Mouse (Mus musculus): Measurements from ENCODE around the gene 4921504E06Rik. TPM values are rescaled to one million over a fixed set of nuclear protein-coding genes. Genes with fewer than 3 reads are reported as not detected.

4921504E06Rik gene
- polyA plus RNA-seq, 1 experiment, result not detected

DNA sequence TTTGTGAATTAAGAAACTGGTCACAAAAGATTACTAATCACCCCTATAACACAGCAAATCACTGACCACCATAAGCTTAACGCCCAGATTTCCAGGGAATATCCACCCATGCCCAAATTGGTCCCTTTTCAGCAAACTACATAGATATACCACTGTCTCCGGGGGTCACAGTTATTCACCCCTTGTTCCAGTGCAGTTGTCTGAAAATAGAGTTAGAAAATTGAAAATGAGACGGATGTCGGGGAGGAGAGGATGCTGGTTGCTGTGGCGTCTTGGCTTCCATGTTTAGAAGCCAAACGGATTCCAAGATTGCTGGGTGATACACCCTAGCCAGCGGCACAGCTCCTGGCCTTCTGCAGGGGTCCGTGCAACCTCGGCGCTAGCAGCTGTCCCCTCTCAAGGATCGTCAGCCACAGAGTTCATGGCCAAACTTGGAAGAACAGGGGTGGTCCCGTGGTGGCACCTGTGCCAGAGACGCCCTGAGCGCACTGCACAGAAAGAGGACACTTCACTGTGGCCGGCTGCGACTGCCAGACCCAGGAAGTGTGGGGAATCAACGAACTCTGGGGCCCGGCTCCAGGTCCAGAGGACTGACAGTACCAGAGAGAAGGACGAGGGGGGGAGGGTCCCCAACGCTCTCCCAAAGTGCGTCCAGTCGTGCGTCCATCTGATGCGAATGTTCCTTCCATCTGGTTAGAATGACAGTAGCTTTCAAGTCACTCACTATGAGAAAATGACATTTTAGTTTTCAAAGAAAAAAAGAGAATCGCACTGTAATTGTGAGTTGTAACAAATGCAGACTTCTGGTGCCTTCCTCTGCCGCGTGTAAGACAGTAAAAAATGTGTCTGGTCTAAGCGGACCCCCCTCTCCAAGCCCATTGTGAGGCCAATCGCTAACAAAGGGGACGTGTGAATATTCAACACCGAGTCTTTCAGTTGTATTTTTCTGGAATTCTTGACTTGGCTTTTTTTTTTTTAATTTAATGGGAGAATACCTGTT, 123.7 kb downstream of the 4921504E06Rik start:
- Histone ChIP-seq H3K36me3 (ENCODE audit: control insufficient read depth, insufficient read depth, low read length, poor library complexity, severe bottlenecking) (no peaks in the 10 kb centered on the region), H3K9ac (ENCODE audit: low read depth, poor library complexity, severe bottlenecking) (no peak overlapping the region), H3K27ac (ENCODE audit: insufficient read depth, low read length) (no peak overlapping the region), H3K4me3 (ENCODE audit: low read depth, low read length) (no peak overlapping the region), H3K9me3 (replicated peaks; ENCODE audit: control insufficient read depth, insufficient read depth, low read length, poor library complexity, severe bottlenecking) (no peaks in the 10 kb centered on the region), H3K27me3 (ENCODE audit: control insufficient read depth, insufficient read depth, low read length, poor library complexity, severe bottlenecking) (peaks cover 7% of the 10 kb centered on the region; the same call in 1 of the 2 replicates), H3K4me1 (ENCODE audit: control insufficient read depth, insufficient read depth, low read length) (no peaks in the 10 kb centered on the region)
- TF ChIP-seq POLR2A (IDR thresholded peaks at IDR 0.05; ENCODE audit: insufficient read depth, low read length), result no peak
- TF ChIP-seq EP300 (IDR thresholded peaks at IDR 0.05; ENCODE audit: insufficient read depth, low read depth, low read length), result no peak
- TF ChIP-seq CTCF (IDR thresholded peaks at IDR 0.05; ENCODE audit: low read depth, low read length), result no peak

DNA sequence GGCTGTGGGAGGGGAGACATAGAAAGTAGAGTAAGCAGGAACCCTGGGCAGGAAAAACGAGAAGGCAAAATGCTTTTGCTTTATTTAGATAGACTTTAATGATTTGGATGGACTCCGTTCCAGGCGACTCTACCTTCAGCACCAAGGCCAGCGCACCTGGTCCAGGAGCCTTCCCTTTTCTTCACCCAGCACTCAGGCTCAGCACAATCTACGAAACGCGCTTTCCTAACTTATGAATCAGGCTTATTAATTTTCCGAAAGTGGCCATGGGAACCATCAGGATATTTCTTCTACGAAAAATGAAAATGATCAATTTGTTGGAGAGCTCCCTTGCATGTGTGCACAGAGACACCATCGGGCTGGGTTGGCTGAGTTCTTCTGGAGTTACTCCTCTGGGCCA, 124.7 kb downstream of the 4921504E06Rik start:
- H3K4me1 ChIP-seq (ENCODE audit: control insufficient read depth, insufficient read depth, low read length), result no peaks in the 10 kb centered on the region
- no peaks in the 10 kb centered on the region for H3K9me3 ChIP-seq (replicated peaks; ENCODE audit: control insufficient read depth, insufficient read depth, low read length, poor library complexity, severe bottlenecking)
- H3K4me3 ChIP-seq (ENCODE audit: low read depth, low read length), result no peak overlapping the region
- H3K36me3 ChIP-seq (ENCODE audit: control insufficient read depth, insufficient read depth, low read length, poor library complexity, severe bottlenecking), result no peaks in the 10 kb centered on the region
- no peak overlapping the region for H3K27ac ChIP-seq (ENCODE audit: insufficient read depth, low read length)
- TF ChIP-seq POLR2A (IDR thresholded peaks at IDR 0.05; ENCODE audit: insufficient read depth, low read length) (no peak), CTCF (IDR thresholded peaks at IDR 0.05; ENCODE audit: low read depth, low read length) (no peak), EP300 (IDR thresholded peaks at IDR 0.05; ENCODE audit: insufficient read depth, low read depth, low read length) (no peak)
- peaks cover 7% of the 10 kb centered on the region; the same call in 1 of the 2 replicates for H3K27me3 ChIP-seq (ENCODE audit: control insufficient read depth, insufficient read depth, low read length, poor library complexity, severe bottlenecking)
- H3K9ac ChIP-seq (ENCODE audit: low read depth, poor library complexity, severe bottlenecking), result no peak overlapping the region

DNA sequence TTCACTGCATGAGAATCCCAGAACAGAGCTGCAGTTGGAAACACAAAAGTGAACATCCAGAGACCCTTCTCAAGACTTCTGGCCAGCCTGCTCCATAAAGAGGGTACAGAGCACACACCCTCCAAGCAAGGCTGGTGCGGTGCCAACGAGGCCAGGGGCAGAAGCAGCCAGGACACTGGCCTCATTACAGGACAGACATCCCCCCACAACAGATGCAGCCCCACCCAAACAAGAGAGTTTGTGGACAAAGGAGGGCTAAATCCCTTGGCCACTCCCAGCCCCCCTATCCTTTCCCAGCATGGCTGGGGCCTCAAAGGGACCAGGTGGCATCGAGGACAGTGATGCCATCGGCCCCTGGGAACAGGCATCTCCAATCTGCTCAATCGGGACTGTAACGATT, 130.6 kb downstream of the 4921504E06Rik start:
- H3K9me3 ChIP-seq (replicated peaks; ENCODE audit: control insufficient read depth, insufficient read depth, low read length, poor library complexity, severe bottlenecking), result no peaks in the 10 kb centered on the region
- no peak for TF ChIP-seq POLR2A (IDR thresholded peaks at IDR 0.05; ENCODE audit: insufficient read depth, low read length)
- no peak overlapping the region for H3K9ac ChIP-seq (ENCODE audit: low read depth, poor library complexity, severe bottlenecking)
- H3K36me3 ChIP-seq (ENCODE audit: control insufficient read depth, insufficient read depth, low read length, poor library complexity, severe bottlenecking), result no peaks in the 10 kb centered on the region
- no peaks in the 10 kb centered on the region for H3K4me1 ChIP-seq (ENCODE audit: control insufficient read depth, insufficient read depth, low read length)
- no peaks in the 10 kb centered on the region; the same call in 1 of the 2 replicates for H3K27me3 ChIP-seq (ENCODE audit: control insufficient read depth, insufficient read depth, low read length, poor library complexity, severe bottlenecking)
- H3K4me3 ChIP-seq (ENCODE audit: low read depth, low read length), result no peak overlapping the region
- H3K27ac ChIP-seq (ENCODE audit: insufficient read depth, low read length), result no peak overlapping the region

DNA sequence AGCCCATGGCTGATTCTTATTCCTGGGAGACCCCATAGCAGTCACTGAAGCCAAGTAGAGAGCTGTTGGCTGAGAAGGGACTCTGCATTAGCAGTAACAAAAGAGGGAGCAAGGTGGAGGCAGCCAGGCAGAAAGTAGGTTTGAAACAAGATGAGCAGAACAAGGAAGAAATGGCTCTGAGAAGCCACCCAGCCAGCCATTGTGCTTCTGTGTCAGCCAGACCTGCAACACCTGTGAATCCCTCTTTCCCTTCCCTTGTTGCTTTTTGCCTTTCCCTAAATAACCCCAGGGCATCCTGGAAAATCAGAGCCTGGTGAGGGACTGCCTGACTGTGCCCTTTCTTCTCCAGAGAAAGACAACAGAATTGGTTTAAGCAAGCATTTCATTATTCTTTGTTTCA, 131.5 kb downstream of the 4921504E06Rik start:
- no peaks in the 10 kb centered on the region for H3K4me1 ChIP-seq (ENCODE audit: control insufficient read depth, insufficient read depth, low read length)
- peaks cover 2% of the 10 kb centered on the region; the same call in 1 of the 2 replicates for H3K27me3 ChIP-seq (ENCODE audit: control insufficient read depth, insufficient read depth, low read length, poor library complexity, severe bottlenecking)

GRCm38 (mm10) chr2:19419686-19420345, 133.9 kb downstream of the 4921504E06Rik start:
- TF ChIP-seq EP300 (IDR thresholded peaks at IDR 0.05; ENCODE audit: insufficient read depth, low read depth, low read length) (no peak), POLR2A (IDR thresholded peaks at IDR 0.05; ENCODE audit: insufficient read depth, low read length) (no peak), CTCF (IDR thresholded peaks at IDR 0.05; ENCODE audit: low read depth, low read length) (no peak)
- H3K27me3 ChIP-seq (ENCODE audit: control insufficient read depth, insufficient read depth, low read length, poor library complexity, severe bottlenecking), result peaks cover 3% of the 10 kb centered on the region; the same call in 1 of the 2 replicates

More for the DNA sequence above, 131.5 kb downstream of the 4921504E06Rik start:
- Histone ChIP-seq H3K36me3 (ENCODE audit: control insufficient read depth, insufficient read depth, low read length, poor library complexity, severe bottlenecking) (no peaks in the 10 kb centered on the region), H3K9me3 (replicated peaks; ENCODE audit: control insufficient read depth, insufficient read depth, low read length, poor library complexity, severe bottlenecking) (no peaks in the 10 kb centered on the region), H3K4me3 (ENCODE audit: low read depth, low read length) (no peak overlapping the region), H3K27ac (ENCODE audit: insufficient read depth, low read length) (no peak overlapping the region), H3K9ac (ENCODE audit: low read depth, poor library complexity, severe bottlenecking) (no peak overlapping the region)
- TF ChIP-seq POLR2A (IDR thresholded peaks at IDR 0.05; ENCODE audit: insufficient read depth, low read length) (no peak), CTCF (IDR thresholded peaks at IDR 0.05; ENCODE audit: low read depth, low read length) (no peak)

DNA sequence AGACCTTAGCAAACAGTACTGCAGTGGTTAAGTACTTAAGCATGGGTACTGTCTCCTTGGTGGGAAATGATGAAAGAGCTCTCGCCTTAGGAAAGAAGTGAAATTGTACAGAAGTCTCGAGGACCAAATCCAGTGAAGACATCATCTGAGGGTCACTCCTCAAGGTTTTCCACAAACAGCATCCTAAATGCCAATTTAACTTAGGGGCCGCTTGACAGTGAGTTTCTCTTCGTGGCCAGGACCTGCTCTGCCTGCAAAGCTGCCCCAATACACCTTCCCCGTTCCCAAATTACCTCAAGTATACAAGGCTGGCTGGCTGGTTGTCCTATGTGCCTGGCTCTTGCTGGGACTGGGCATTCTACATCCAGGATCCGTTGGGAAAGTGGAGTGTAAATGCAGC, 137.6 kb downstream of the 4921504E06Rik start:
- H3K4me1 ChIP-seq (ENCODE audit: control insufficient read depth, insufficient read depth, low read length), result no peaks in the 10 kb centered on the region
- no peak overlapping the region for H3K27ac ChIP-seq (ENCODE audit: insufficient read depth, low read length)

More at GRCm38 (mm10) chr2:19419686-19420345, 133.9 kb downstream of the 4921504E06Rik start:
- Histone ChIP-seq H3K36me3 (ENCODE audit: control insufficient read depth, insufficient read depth, low read length, poor library complexity, severe bottlenecking) (no peaks in the 10 kb centered on the region), H3K4me3 (ENCODE audit: low read depth, low read length) (no peak overlapping the region), H3K27ac (ENCODE audit: insufficient read depth, low read length) (no peak overlapping the region), H3K9ac (ENCODE audit: low read depth, poor library complexity, severe bottlenecking) (no peak overlapping the region), H3K4me1 (ENCODE audit: control insufficient read depth, insufficient read depth, low read length) (no peaks in the 10 kb centered on the region), H3K9me3 (replicated peaks; ENCODE audit: control insufficient read depth, insufficient read depth, low read length, poor library complexity, severe bottlenecking) (no peaks in the 10 kb centered on the region)

More for the DNA sequence above, 137.6 kb downstream of the 4921504E06Rik start:
- no peak for TF ChIP-seq EP300 (IDR thresholded peaks at IDR 0.05; ENCODE audit: insufficient read depth, low read depth, low read length)
- TF ChIP-seq POLR2A (IDR thresholded peaks at IDR 0.05; ENCODE audit: insufficient read depth, low read length), result no peak
- no peak for TF ChIP-seq CTCF (IDR thresholded peaks at IDR 0.05; ENCODE audit: low read depth, low read length)
- Histone ChIP-seq H3K36me3 (ENCODE audit: control insufficient read depth, insufficient read depth, low read length, poor library complexity, severe bottlenecking) (no peaks in the 10 kb centered on the region), H3K4me3 (ENCODE audit: low read depth, low read length) (no peak overlapping the region), H3K9ac (ENCODE audit: low read depth, poor library complexity, severe bottlenecking) (no peak overlapping the region), H3K27me3 (ENCODE audit: control insufficient read depth, insufficient read depth, low read length, poor library complexity, severe bottlenecking) (peaks cover 3% of the 10 kb centered on the region; the same call in 1 of the 2 replicates), H3K9me3 (replicated peaks; ENCODE audit: control insufficient read depth, insufficient read depth, low read length, poor library complexity, severe bottlenecking) (peaks cover 8% of the 10 kb centered on the region)

All from ES-Bruce4 (cell line).